Mouse (Mus musculus) granulocyte monocyte progenitor cell, adult 5-6 weeks (primary cell): ENCODE measurements around the gene Ift57. TPM values are rescaled to one million over a fixed set of nuclear protein-coding genes. Genes with fewer than 3 reads are reported as not detected.

Source experiments
- total RNA-seq, 2 experiments: library from RNA; stranded (forward) in 1 of 2; stranded (reverse) in 1 of 2; fragments of 200-712, 200-1000 nt in 1 of 2; fragments of >200 nt in 1 of 2; fragmentation: Nextera tagmentation in 1 of 2; gene quantifications; 2 replicates each; pipeline ENCODE4 v1.2.3; 2014 to 2017

Ift57 gene
- total RNA-seq, 2 experiments from 2014 or later: 28.8 to 48.5 TPM

Other genes with a start within 250 kb of the Ift57 start
- gene Cd47, start 101.3 kb downstream of the Ift57 start, total RNA-seq (2014; fragmentation: Nextera tagmentation): 334 and 345 TPM in 2 replicates
- gene Cd47, start 101.3 kb downstream of the Ift57 start, total RNA-seq (2017): 258 and 269 TPM in 2 replicates